Mouse (Mus musculus) liver, embryonic 13.5 days (tissue): ENCODE results near the gene Wdr83os. TPM values are rescaled to one million over a fixed set of nuclear protein-coding genes. Genes with fewer than 3 reads are reported as not detected.

Experiments used
- ATAC-seq: fragments of 200-750 bp; cut with Nextera tagmentation; 2 replicates; pipeline ENCODE4 v1.8.0; 2017; ENCODE audit warnings: low read depth, mild to moderate bottlenecking, moderate number of reproducible peaks, moderate library complexity
- DNase-seq: peaks from one replicate; pipeline ENCODE4 v3.0.0; 2022
- H3K27ac ChIP-seq: fragments of 300-500 bp; sonication (generic); 2 replicates; pipeline ENCODE4 v1.5.1; 2015; ENCODE audit warnings: moderate library complexity, mild to moderate bottlenecking, inconsistent platforms
- H3K27me3 ChIP-seq: fragments of 300-500 bp; sonication (generic); 2 replicates; pipeline ENCODE4 v1.6.1; 2015; ENCODE audit warnings: mild to moderate bottlenecking, inconsistent platforms
- H3K36me3 ChIP-seq: fragments of 300-500 bp; sonication (generic); 2 replicates; pipeline ENCODE4 v1.6.1; 2015; ENCODE audit warnings: mild to moderate bottlenecking, inconsistent platforms
- H3K4me1 ChIP-seq: fragments of 300-500 bp; sonication (generic); replicated peaks from 2 replicates; pipeline ENCODE4 v1.6.1; 2015; ENCODE audit warnings: inconsistent platforms
- H3K4me2 ChIP-seq: fragments of 300-500 bp; sonication (generic); 2 replicates; pipeline ENCODE4 v1.6.1; 2015; ENCODE audit warnings: inconsistent platforms, mild to moderate bottlenecking, moderate library complexity
- H3K4me3 ChIP-seq: fragments of 300-500 bp; sonication (generic); replicated peaks from 2 replicates; pipeline ENCODE4 v1.5.1; 2015; ENCODE audit warnings: mild to moderate bottlenecking, inconsistent platforms
- H3K9ac ChIP-seq: fragments of 300-500 bp; sonication (generic); 2 replicates; pipeline ENCODE4 v1.6.1; 2015; ENCODE audit warnings: mild to moderate bottlenecking, inconsistent platforms
- H3K9me3 ChIP-seq: fragments of 300-500 bp; sonication (generic); replicated peaks from 2 replicates; pipeline ENCODE4 v1.6.1; 2016; ENCODE audit warnings: inconsistent platforms
- WGBS: fragments of 180-500 bp; shearing (Covaris S2); methylation state at CpG from one replicate; pipeline ENCODE4 v1.1.7; 2015; ENCODE audit not compliant: insufficient replicate concordance; 5-methylcytosine and 5-hydroxymethylcytosine counted together
- polyA plus RNA-seq: library from polyadenylated mRNA; unstranded; fragments of >200 nt; fragmentation: Nextera tagmentation; extraction: Ambion mirVana; gene quantifications from 2 replicates; pipeline ENCODE4 v1.2.1, GENCODE M21; 2015

Wdr83os gene
- polyA plus RNA-seq, 1 experiment from 2014 or later = 70.5 TPM

GRCm38 (mm10) chr8:85043619-85044018 is 36.9 kb upstream of the Wdr83os start:
- ATAC-seq = no peak
- Histone ChIP-seq H3K36me3 (peaks cover 92% of the 10 kb centered on the region), H3K27me3 (no peaks in the 10 kb centered on the region), H3K9ac (no peak overlapping the region), H3K4me1 (peaks cover 35% of the 10 kb centered on the region), H3K4me3 (no peak overlapping the region), H3K27ac (no peak overlapping the region), H3K4me2 (no peak overlapping the region), H3K9me3 (no peaks in the 10 kb centered on the region)
- WGBS = 88% methylated on average over 6 of the region's 6 CpGs
- no peak for DNase-seq

GRCm38 (mm10) chr8:85057367-85057766 is 23.2 kb upstream of the Wdr83os start:
- Histone ChIP-seq H3K9ac (no peak overlapping the region), H3K9me3 (no peaks in the 10 kb centered on the region), H3K36me3 (peaks cover 50% of the 10 kb centered on the region), H3K27me3 (no peaks in the 10 kb centered on the region), H3K27ac (no peak overlapping the region), H3K4me3 (no peak overlapping the region), H3K4me2 (no peak overlapping the region), H3K4me1 (peaks cover 29% of the 10 kb centered on the region)
- DNase-seq (no peak), ATAC-seq (no peak)
- 80% methylated on average over 7 of the region's 7 CpGs for WGBS

GRCm38 (mm10) chr8:85059879-85060616 is 20.5 kb upstream of the Wdr83os start, which contains the start of gene Fbxw9:
Gene Fbxw9, plus strand, starts transcription at chr8:85060055.
- no peak within 1 kb of the TSS for H3K27ac ChIP-seq
- ATAC-seq (peak; percentile 81), DNase-seq (peak; percentile 74)
- peak within 1 kb of the TSS; percentile 81 for H3K4me3 ChIP-seq
- peak within 1 kb of the TSS; percentile 75 for H3K9ac ChIP-seq
- no peaks in the 10 kb centered on the region for H3K9me3 ChIP-seq
- H3K4me2 ChIP-seq = peak within 1 kb of the TSS; percentile 96
- H3K27me3 ChIP-seq = no peaks in the 10 kb centered on the region
- H3K4me1 ChIP-seq = peaks cover 29% of the 10 kb centered on the region
- WGBS = under 1% methylated on average over 53 of the region's 53 CpGs
- H3K36me3 ChIP-seq = peaks cover 24% of the 10 kb centered on the region

GRCm38 (mm10) chr8:85062603-85063002 is 17.9 kb upstream of the Wdr83os start:
- H3K27me3 ChIP-seq = no peaks in the 10 kb centered on the region
- no peak for DNase-seq
- H3K4me1 ChIP-seq = peaks cover 35% of the 10 kb centered on the region
- ATAC-seq = no peak
- H3K36me3 ChIP-seq = peaks cover 6% of the 10 kb centered on the region; the same call in 1 of the 2 replicates
- WGBS = 87% methylated on average over 4 of the region's 4 CpGs
- no peaks in the 10 kb centered on the region for H3K9me3 ChIP-seq
- no peak overlapping the region for H3K4me2 ChIP-seq
- H3K9ac ChIP-seq = no peak overlapping the region
- H3K27ac ChIP-seq = no peak overlapping the region
- no peak overlapping the region for H3K4me3 ChIP-seq

GRCm38 (mm10) chr8:85065213-85065612 is 15.3 kb upstream of the Wdr83os start:
- peak; percentile 47 for ATAC-seq
- no peak overlapping the region for H3K9ac ChIP-seq

GRCm38 (mm10) chr8:85067155-85067554 is 13.4 kb upstream of the Wdr83os start:
- WGBS = 86% methylated on average over 2 of the region's 2 CpGs
- Histone ChIP-seq H3K9me3 (no peaks in the 10 kb centered on the region), H3K4me1 (peaks cover 21% of the 10 kb centered on the region), H3K27ac (no peak overlapping the region), H3K4me3 (no peak overlapping the region), H3K4me2 (no peak overlapping the region), H3K36me3 (peaks cover 6% of the 10 kb centered on the region; the same call in 1 of the 2 replicates), H3K27me3 (no peaks in the 10 kb centered on the region), H3K9ac (no peak overlapping the region)
- DNase-seq (no peak), ATAC-seq (no peak)

More at GRCm38 (mm10) chr8:85065213-85065612, 15.3 kb upstream of the Wdr83os start:
- Histone ChIP-seq H3K27ac (peak overlapping the region; percentile 63), H3K4me3 (no peak overlapping the region), H3K4me2 (no peak overlapping the region), H3K27me3 (no peaks in the 10 kb centered on the region), H3K4me1 (peaks cover 24% of the 10 kb centered on the region), H3K36me3 (peaks cover 6% of the 10 kb centered on the region; the same call in 1 of the 2 replicates), H3K9me3 (no peaks in the 10 kb centered on the region)
- no peak for DNase-seq
- WGBS = 56% methylated on average over 2 of the region's 2 CpGs

GRCm38 (mm10) chr8:85067982-85068381 is 12.6 kb upstream of the Wdr83os start, which contains the start of gene Gm5741:
Gene Gm5741, minus strand, starts transcription at chr8:85067982.
- Histone ChIP-seq H3K4me1 (peaks cover 29% of the 10 kb centered on the region), H3K9ac (no peak within 1 kb of the TSS), H3K27me3 (no peaks in the 10 kb centered on the region), H3K27ac (no peak within 1 kb of the TSS), H3K4me2 (no peak within 1 kb of the TSS), H3K4me3 (no peak within 1 kb of the TSS), H3K9me3 (no peaks in the 10 kb centered on the region), H3K36me3 (peaks cover 7% of the 10 kb centered on the region; the same call in 1 of the 2 replicates)
- ATAC-seq (no peak), DNase-seq (no peak)

- H3K27ac ChIP-seq = peak overlapping the region; percentile 94
- H3K4me2 ChIP-seq = peak overlapping the region; percentile 77
- peak overlapping the region; percentile 93; the same call in 1 of the 2 replicates for H3K9ac ChIP-seq
- DNase-seq (no peak), ATAC-seq (peak; percentile 10; the same call in 1 of the 2 replicates)
- WGBS = 67% methylated on average over 5 of the region's 5 CpGs
- no peaks in the 10 kb centered on the region for H3K9me3 ChIP-seq
- peaks cover 53% of the 10 kb centered on the region for H3K4me1 ChIP-seq
- H3K27me3 ChIP-seq = no peaks in the 10 kb centered on the region
- peaks cover 33% of the 10 kb centered on the region for H3K36me3 ChIP-seq
- H3K4me3 ChIP-seq = peak overlapping the region; percentile 91
These were observed 9.5 kb upstream of the Wdr83os start for GRCm38 (mm10) chr8:85071041-85071440.

- Histone ChIP-seq H3K36me3 (peaks cover 38% of the 10 kb centered on the region), H3K27me3 (no peaks in the 10 kb centered on the region), H3K9me3 (no peaks in the 10 kb centered on the region), H3K27ac (peak within 1 kb of the TSS; percentile 94), H3K9ac (peak within 1 kb of the TSS; percentile 93), H3K4me1 (peaks cover 59% of the 10 kb centered on the region), H3K4me2 (peak within 1 kb of the TSS; percentile 77), H3K4me3 (peak within 1 kb of the TSS; percentile 91)
- DNase-seq = peak; percentile 84
- ATAC-seq = peak; percentile 77
- WGBS = under 1% methylated on average over 66 of the region's 68 CpGs
These were observed 8.8 kb upstream of the Wdr83os start, which contains the start of gene Dhps for GRCm38 (mm10) chr8:85071514-85072281. Gene Dhps, plus strand, starts transcription at chr8:85071757.

GRCm38 (mm10) chr8:85072364-85072929 is 8.1 kb upstream of the Wdr83os start:
- WGBS = 37% methylated on average over 9 of the region's 9 CpGs
- H3K4me2 ChIP-seq = peak overlapping the region; percentile 77
- peaks cover 42% of the 10 kb centered on the region for H3K36me3 ChIP-seq
- H3K4me1 ChIP-seq = peaks cover 67% of the 10 kb centered on the region
- DNase-seq (no peak), ATAC-seq (no peak)
- peak overlapping the region; percentile 93 for H3K9ac ChIP-seq
- peak overlapping the region; percentile 94 for H3K27ac ChIP-seq
- H3K27me3 ChIP-seq = no peaks in the 10 kb centered on the region
- peak overlapping the region; percentile 91 for H3K4me3 ChIP-seq
- H3K9me3 ChIP-seq = no peaks in the 10 kb centered on the region

GRCm38 (mm10) chr8:85073041-85073612 is 7.4 kb upstream of the Wdr83os start:
- no peaks in the 10 kb centered on the region for H3K9me3 ChIP-seq
- 85% methylated on average over 15 of the region's 15 CpGs for WGBS
- H3K4me2 ChIP-seq = peak overlapping the region; percentile 77
- 0 out of 2 replicates have a peak overlapping the region, but pooled peaks have one; percentile 15 for H3K27ac ChIP-seq
- H3K27me3 ChIP-seq = no peaks in the 10 kb centered on the region
- H3K4me1 ChIP-seq = peaks cover 72% of the 10 kb centered on the region
- no peak for ATAC-seq
- H3K36me3 ChIP-seq = peaks cover 47% of the 10 kb centered on the region
- H3K4me3 ChIP-seq = peak overlapping the region; percentile 91
- no peak for DNase-seq
- peak overlapping the region; percentile 93; the same call in 1 of the 2 replicates for H3K9ac ChIP-seq
